Mouse (Mus musculus) lung, postnatal 0 days (tissue): Measurements from ENCODE around the gene Hivep3. TPM values are rescaled to one million over a fixed set of nuclear protein-coding genes. Genes with fewer than 3 reads are reported as not detected.
A peak's percentile ranks its signal among the peaks of the same experiment; 100 is the strongest.

Experiments used
- ATAC-seq: fragments of 200-750 bp; cut with Nextera tagmentation; 2 replicates; pipeline ENCODE4 v1.8.0; 2017; ENCODE audit warnings: moderate library complexity
- DNase-seq: peaks from one replicate; pipeline ENCODE4 v3.0.0-alpha.2; 2016; ENCODE audit warnings: low spot score
- H3K27ac ChIP-seq: fragments of 300-500 bp; sonication (generic); 2 replicates; pipeline ENCODE4 v1.5.1; 2014; ENCODE audit warnings: antibody characterized with exemption, mild to moderate bottlenecking, low read length, mixed read lengths
- H3K27me3 ChIP-seq: fragments of 300-500 bp; sonication (generic); replicated peaks from 2 replicates; pipeline ENCODE4 v1.6.1; 2014; ENCODE audit warnings: low read length, mixed read lengths; ENCODE audit not compliant: insufficient read depth
- H3K36me3 ChIP-seq: fragments of 300-500 bp; sonication (generic); 2 replicates; pipeline ENCODE4 v1.6.1; 2014; ENCODE audit warnings: low read length, mixed read lengths; ENCODE audit not compliant: insufficient read depth
- H3K4me1 ChIP-seq: fragments of 300-500 bp; sonication (generic); 2 replicates; pipeline ENCODE4 v1.6.1; 2014; ENCODE audit warnings: antibody characterized with exemption, low read depth, low read length, mixed read lengths; ENCODE audit not compliant: insufficient read depth
- H3K4me2 ChIP-seq: fragments of 300-500 bp; sonication (generic); replicated peaks from 2 replicates; pipeline ENCODE4 v1.6.1; 2014; ENCODE audit warnings: low read depth, mild to moderate bottlenecking, low read length, moderate library complexity, mixed read lengths
- H3K4me3 ChIP-seq: fragments of 300-500 bp; sonication (generic); 2 replicates; pipeline ENCODE4 v1.5.1; 2014; ENCODE audit warnings: low read depth, low read length
- H3K9ac ChIP-seq: fragments of 300-500 bp; sonication (generic); replicated peaks from 2 replicates; pipeline ENCODE4 v1.6.1; 2014; ENCODE audit warnings: low read depth, mild to moderate bottlenecking
- H3K9me3 ChIP-seq: fragments of 300-500 bp; sonication (generic); 2 replicates; pipeline ENCODE4 v1.6.1; 2016; ENCODE audit warnings: low read length, mixed read lengths
- CTCF ChIP-seq: IDR thresholded peaks from 2 replicates; pipeline ENCODE4 v1.5.1; 2016; ENCODE audit warnings: antibody characterized with exemption, mild to moderate bottlenecking
- EP300 ChIP-seq: IDR thresholded peaks from 2 replicates; pipeline ENCODE4 v1.6.1; 2016; ENCODE audit warnings: antibody characterized with exemption, mild to moderate bottlenecking, control low read depth
- WGBS: fragments of 180-500 bp; shearing (Covaris S2); extraction: QIAGEN DNeasy Blood & Tissue Kit; methylation state at CpG from one replicate; pipeline ENCODE4 v1.1.7; 2014; 5-methylcytosine and 5-hydroxymethylcytosine counted together
- polyA plus RNA-seq: library from polyadenylated mRNA; unstranded; fragments of >200 nt; fragmentation: Nextera tagmentation; extraction: Ambion mirVana; gene quantifications from 2 replicates; pipeline ENCODE4 v1.2.1, GENCODE M21; 2015

Gene Hivep3
- polyA plus RNA-seq, 1 experiment from 2014 or later: 30.7 TPM

GRCm38 (mm10) chr4:120148291-120149141 lies 414.9 kb downstream of the Hivep3 start:
- Histone ChIP-seq H3K36me3 (no peaks in the 10 kb centered on the region), H3K27me3 (no peaks in the 10 kb centered on the region), H3K4me3 (no peak overlapping the region), H3K4me1 (no peaks in the 10 kb centered on the region), H3K9me3 (no peaks in the 10 kb centered on the region), H3K4me2 (peak overlapping the region; percentile 36), H3K9ac (no peak overlapping the region), H3K27ac (no peak overlapping the region)
- TF ChIP-seq EP300: peak; percentile 69; the same call in 1 of the 2 replicates
- peak; percentile 50 for TF ChIP-seq CTCF
- 9% methylated on average over 26 of the region's 45 CpGs for WGBS
- peak; percentile 94 for DNase-seq
- peak; percentile 91 for ATAC-seq

DNA sequence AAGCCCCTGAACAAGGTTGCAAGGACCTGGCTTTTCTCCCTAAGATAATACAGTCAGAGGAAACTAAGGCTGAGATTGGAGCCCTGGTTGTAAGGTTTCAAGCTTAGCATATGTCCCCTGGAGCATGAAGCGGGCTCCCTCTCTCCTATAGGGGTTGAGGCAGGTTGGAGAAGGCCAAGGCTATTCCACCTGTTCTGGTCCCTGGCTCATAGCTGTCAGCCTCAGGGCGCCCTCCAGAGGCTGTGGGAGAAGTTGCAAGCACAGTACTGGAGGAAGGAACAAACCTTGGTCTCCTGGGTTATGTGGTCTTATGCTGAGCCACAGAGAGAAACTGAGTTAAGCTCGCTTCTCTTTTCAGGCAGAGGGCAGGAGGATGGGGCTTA lies 415.5 kb downstream of the Hivep3 start:
- peak; percentile 51 for ATAC-seq

GRCm38 (mm10) chr4:120150345-120150920 lies 416.8 kb downstream of the Hivep3 start:
- TF ChIP-seq CTCF (no peak), EP300 (no peak)
- ATAC-seq (no peak), DNase-seq (no peak)
- H3K4me3 ChIP-seq: no peak overlapping the region
- no peak overlapping the region for H3K27ac ChIP-seq
- no peak overlapping the region for H3K4me2 ChIP-seq
- H3K4me1 ChIP-seq: no peaks in the 10 kb centered on the region
- H3K27me3 ChIP-seq: no peaks in the 10 kb centered on the region
- WGBS: 53% methylated on average over 6 of the region's 6 CpGs
- H3K9ac ChIP-seq: no peak overlapping the region
- no peaks in the 10 kb centered on the region for H3K9me3 ChIP-seq
- no peaks in the 10 kb centered on the region for H3K36me3 ChIP-seq

More for the DNA sequence above, 415.5 kb downstream of the Hivep3 start:
- Histone ChIP-seq H3K36me3 (no peaks in the 10 kb centered on the region), H3K4me2 (peak overlapping the region; percentile 36), H3K9me3 (no peaks in the 10 kb centered on the region), H3K27ac (no peak overlapping the region), H3K9ac (no peak overlapping the region), H3K27me3 (no peaks in the 10 kb centered on the region), H3K4me3 (no peak overlapping the region), H3K4me1 (no peaks in the 10 kb centered on the region)
- DNase-seq: peak; percentile 53
- peak; percentile 77 for TF ChIP-seq CTCF
- no peak for TF ChIP-seq EP300
- 45% methylated on average over 3 of the region's 3 CpGs for WGBS

- WGBS: 75% methylated on average over 6 of the region's 6 CpGs
- H3K4me2 ChIP-seq: no peak overlapping the region
Observed at GRCm38 (mm10) chr4:120151906-120152305, 418.3 kb downstream of the Hivep3 start.

DNA sequence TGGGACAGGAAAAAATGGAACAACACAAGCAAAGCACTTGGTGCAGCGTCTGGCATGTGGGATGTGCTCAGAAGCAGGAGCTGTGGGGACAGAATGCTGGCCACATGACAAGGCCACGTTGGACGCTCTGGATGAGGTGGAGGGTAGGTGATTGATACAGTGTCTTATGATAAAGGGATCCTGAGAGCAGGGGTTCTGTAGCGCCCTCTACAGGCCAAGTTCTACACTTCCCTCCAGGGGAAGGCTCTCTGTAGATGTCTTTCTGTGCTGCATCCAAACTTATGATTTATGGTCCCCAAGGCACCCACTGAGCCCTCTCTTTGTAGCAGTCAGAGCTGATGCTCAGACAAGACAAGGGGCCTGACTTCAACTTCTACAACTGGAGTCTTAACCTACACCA lies 419.1 kb downstream of the Hivep3 start:
- DNase-seq (no peak), ATAC-seq (no peak)
- H3K36me3 ChIP-seq: no peaks in the 10 kb centered on the region
- WGBS: 48% methylated on average over 4 of the region's 4 CpGs
- no peak overlapping the region for H3K27ac ChIP-seq
- no peak overlapping the region for H3K9ac ChIP-seq
- no peaks in the 10 kb centered on the region for H3K4me1 ChIP-seq
- H3K27me3 ChIP-seq: no peaks in the 10 kb centered on the region
- H3K4me2 ChIP-seq: no peak overlapping the region
- no peak overlapping the region for H3K4me3 ChIP-seq
- H3K9me3 ChIP-seq: no peaks in the 10 kb centered on the region
- TF ChIP-seq CTCF (peak; percentile 43), EP300 (no peak)

More at GRCm38 (mm10) chr4:120151906-120152305, 418.3 kb downstream of the Hivep3 start:
- H3K9ac ChIP-seq: no peak overlapping the region
- H3K4me3 ChIP-seq: no peak overlapping the region
- H3K27ac ChIP-seq: no peak overlapping the region
- TF ChIP-seq CTCF: no peak
- no peak for TF ChIP-seq EP300
- H3K9me3 ChIP-seq: no peaks in the 10 kb centered on the region
- H3K36me3 ChIP-seq: no peaks in the 10 kb centered on the region
- no peaks in the 10 kb centered on the region for H3K4me1 ChIP-seq
- ATAC-seq (no peak), DNase-seq (no peak)
- no peaks in the 10 kb centered on the region for H3K27me3 ChIP-seq

GRCm38 (mm10) chr4:120153736-120154135 lies 420.2 kb downstream of the Hivep3 start:
- Histone ChIP-seq H3K9me3 (no peaks in the 10 kb centered on the region), H3K4me1 (no peaks in the 10 kb centered on the region), H3K27me3 (no peaks in the 10 kb centered on the region), H3K27ac (no peak overlapping the region), H3K4me2 (no peak overlapping the region), H3K4me3 (no peak overlapping the region), H3K36me3 (no peaks in the 10 kb centered on the region), H3K9ac (no peak overlapping the region)
- WGBS: 82% methylated on average over 3 of the region's 3 CpGs
- no peak for TF ChIP-seq EP300
- TF ChIP-seq CTCF: no peak
- DNase-seq (no peak), ATAC-seq (no peak)
